Mouse (Mus musculus): ENCODE results near the gene Tuba3b.

Tuba3b gene

GRCm38 (mm10) chr6:145615666-145616210 lies at the start of gene Tuba3b:
Tuba3b (plus strand) TSS chr6:145615757.
- DNase-seq (ENCODE audit: low read depth, low spot score), result no peak

GRCm38 (mm10) chr6:145567296-145567695 lies 48.3 kb upstream of the Tuba3b start:
- no peak for DNase-seq (ENCODE audit: low read depth, low spot score)

GRCm38 (mm10) chr6:145567832-145568231 lies 47.7 kb upstream of the Tuba3b start:
- no peak for DNase-seq (ENCODE audit: low read depth, low spot score)

- no peak for DNase-seq (ENCODE audit: low read depth, low spot score)
Observed at GRCm38 (mm10) chr6:145568701-145569100, 46.9 kb upstream of the Tuba3b start.

GRCm38 (mm10) chr6:145573250-145574013 lies 42.1 kb upstream of the Tuba3b start:
- DNase-seq (ENCODE audit: low read depth, low spot score), result no peak

- DNase-seq (ENCODE audit: low read depth, low spot score), result no peak
Observed at GRCm38 (mm10) chr6:145576762-145577161, 38.8 kb upstream of the Tuba3b start.

GRCm38 (mm10) chr6:145578457-145579185 lies 36.9 kb upstream of the Tuba3b start:
- DNase-seq (ENCODE audit: low read depth, low spot score), result no peak

- no peak for DNase-seq (ENCODE audit: low read depth, low spot score)
Observed at GRCm38 (mm10) chr6:145579761-145580160, 35.8 kb upstream of the Tuba3b start.

- no peak for DNase-seq (ENCODE audit: low read depth, low spot score)
Observed at GRCm38 (mm10) chr6:145581366-145582170, 34.0 kb upstream of the Tuba3b start.

- DNase-seq (ENCODE audit: low read depth, low spot score), result peak; percentile 50
Observed at GRCm38 (mm10) chr6:145585052-145585973, 30.2 kb upstream of the Tuba3b start.

GRCm38 (mm10) chr6:145590501-145591293 lies 24.9 kb upstream of the Tuba3b start:
- DNase-seq (ENCODE audit: low read depth, low spot score), result no peak

- no peak for DNase-seq (ENCODE audit: low read depth, low spot score)
Observed at GRCm38 (mm10) chr6:145591578-145591977, 24.0 kb upstream of the Tuba3b start.

- DNase-seq (ENCODE audit: low read depth, low spot score), result no peak
Observed at GRCm38 (mm10) chr6:145592036-145592435, 23.5 kb upstream of the Tuba3b start.

GRCm38 (mm10) chr6:145592531-145592998 lies 23.0 kb upstream of the Tuba3b start:
- DNase-seq (ENCODE audit: low read depth, low spot score), result no peak

- no peak for DNase-seq (ENCODE audit: low read depth, low spot score)
Observed at GRCm38 (mm10) chr6:145593991-145594390, 21.6 kb upstream of the Tuba3b start.

- DNase-seq (ENCODE audit: low read depth, low spot score), result no peak
Observed at GRCm38 (mm10) chr6:145595905-145596304, 19.7 kb upstream of the Tuba3b start.

- DNase-seq (ENCODE audit: low read depth, low spot score), result no peak
Observed at GRCm38 (mm10) chr6:145598794-145599555, 16.6 kb upstream of the Tuba3b start.

GRCm38 (mm10) chr6:145604126-145604525 lies 11.4 kb upstream of the Tuba3b start:
- no peak for DNase-seq (ENCODE audit: low read depth, low spot score)

- no peak for DNase-seq (ENCODE audit: low read depth, low spot score)
Observed at GRCm38 (mm10) chr6:145604648-145605047, 10.9 kb upstream of the Tuba3b start.

Data from telencephalon, adult 2 months (tissue).